Mouse (Mus musculus): ENCODE results near the gene Ell2.
A peak's percentile ranks its signal among the peaks of the same experiment; 100 is the strongest.
"Not testable (repeated sequence)": the region's sequence is repeated elsewhere in the genome, so short reads cannot be mapped to it uniquely, and the experiment has no call there.

Gene Ell2

GRCm38 (mm10) chr13:75706457-75706856 lies at the start of gene Ell2:
Gene Ell2, plus strand, starts transcription at chr13:75706757.
- no peak for DNase-seq

GRCm38 (mm10) chr13:75685438-75685837 lies 21.1 kb upstream of the Ell2 start:
- DNase-seq, result no peak

- DNase-seq, result no peak
Measured at GRCm38 (mm10) chr13:75686995-75687394, 19.6 kb upstream of the Ell2 start.

GRCm38 (mm10) chr13:75691625-75692024 lies 14.9 kb upstream of the Ell2 start:
- DNase-seq, result no peak

- DNase-seq, result no peak
Measured at GRCm38 (mm10) chr13:75693081-75693480, 13.5 kb upstream of the Ell2 start.

- no peak for DNase-seq
Measured at GRCm38 (mm10) chr13:75702814-75703213, 3.7 kb upstream of the Ell2 start.

- peak; percentile 96 for DNase-seq
Measured at GRCm38 (mm10) chr13:75706882-75707816, 592 bp downstream of the Ell2 start.

- peak; percentile 75 for DNase-seq
Measured at GRCm38 (mm10) chr13:75707821-75708636, 1.5 kb downstream of the Ell2 start.

GRCm38 (mm10) chr13:75708637-75709002 lies 2.1 kb downstream of the Ell2 start:
- no peak for DNase-seq

GRCm38 (mm10) chr13:75709026-75709778 lies 2.6 kb downstream of the Ell2 start:
- no peak for DNase-seq

GRCm38 (mm10) chr13:75710152-75710551 lies 3.6 kb downstream of the Ell2 start:
- no peak for DNase-seq

GRCm38 (mm10) chr13:75711517-75711916 lies 5.0 kb downstream of the Ell2 start:
- DNase-seq, result not testable (repeated sequence)

GRCm38 (mm10) chr13:75712544-75712943 lies 6.0 kb downstream of the Ell2 start:
- DNase-seq, result not testable (repeated sequence)

- no peak for DNase-seq
Measured at GRCm38 (mm10) chr13:75714407-75714806, 7.8 kb downstream of the Ell2 start.

GRCm38 (mm10) chr13:75717638-75718302 lies 11.2 kb downstream of the Ell2 start:
- DNase-seq, result no peak

- DNase-seq, result no peak
Measured at GRCm38 (mm10) chr13:75718376-75718775, 11.8 kb downstream of the Ell2 start.

- no peak for DNase-seq
Measured at GRCm38 (mm10) chr13:75719645-75720044, 13.1 kb downstream of the Ell2 start.

GRCm38 (mm10) chr13:75726569-75727373 lies 20.2 kb downstream of the Ell2 start:
- no peak for DNase-seq

- DNase-seq, result no peak
Measured at GRCm38 (mm10) chr13:75727932-75728331, 21.4 kb downstream of the Ell2 start.

- no peak for DNase-seq
Measured at GRCm38 (mm10) chr13:75729834-75730233, 23.3 kb downstream of the Ell2 start.

GRCm38 (mm10) chr13:75730717-75731116 lies 24.2 kb downstream of the Ell2 start:
- DNase-seq, result peak; percentile 24

Data from kidney, postnatal 14 days (tissue).